Mouse (Mus musculus) skeletal muscle tissue, adult 2 months (tissue): Measurements from ENCODE around the gene Tmem54.

Source experiments
- DNase-seq: peaks from one replicate; pipeline ENCODE4 v3.0.0-alpha.2; 2012; ENCODE audit warnings: low read depth, low spot score

Tmem54 gene

GRCm38 (mm10) chr4:129129387-129129786 lies 24.0 kb downstream of the Tmem54 start:
- DNase-seq: no peak

- no peak for DNase-seq
These were observed 24.8 kb downstream of the Tmem54 start for GRCm38 (mm10) chr4:129130149-129130548.

GRCm38 (mm10) chr4:129130755-129131303 lies 25.5 kb downstream of the Tmem54 start:
- DNase-seq: no peak

GRCm38 (mm10) chr4:129134799-129135585 lies 29.6 kb downstream of the Tmem54 start:
- DNase-seq: no peak

GRCm38 (mm10) chr4:129135637-129136036 lies 30.3 kb downstream of the Tmem54 start:
- DNase-seq: no peak

GRCm38 (mm10) chr4:129136189-129136578 lies 30.8 kb downstream of the Tmem54 start:
- no peak for DNase-seq

GRCm38 (mm10) chr4:129136579-129137391 lies 31.4 kb downstream of the Tmem54 start, which contains the start of gene Fndc5:
Gene Fndc5, plus strand, starts transcription at chr4:129136999.
- DNase-seq: no peak

GRCm38 (mm10) chr4:129137392-129138321 lies 32.3 kb downstream of the Tmem54 start:
- no peak for DNase-seq

GRCm38 (mm10) chr4:129139642-129140041 lies 34.3 kb downstream of the Tmem54 start:
- DNase-seq: no peak

- no peak for DNase-seq
These were observed 35.5 kb downstream of the Tmem54 start for GRCm38 (mm10) chr4:129140808-129141207.

GRCm38 (mm10) chr4:129141560-129142438 lies 36.5 kb downstream of the Tmem54 start:
- no peak for DNase-seq

- no peak for DNase-seq
These were observed 37.2 kb downstream of the Tmem54 start for GRCm38 (mm10) chr4:129142439-129143045.

GRCm38 (mm10) chr4:129143509-129143908 lies 38.2 kb downstream of the Tmem54 start:
- no peak for DNase-seq

- DNase-seq: no peak
These were observed 39.3 kb downstream of the Tmem54 start for GRCm38 (mm10) chr4:129144401-129145367.

GRCm38 (mm10) chr4:129145411-129145810 lies 40.1 kb downstream of the Tmem54 start:
- DNase-seq: no peak

- DNase-seq: no peak
These were observed 40.6 kb downstream of the Tmem54 start for GRCm38 (mm10) chr4:129145943-129146342.

GRCm38 (mm10) chr4:129146392-129146791 lies 41.0 kb downstream of the Tmem54 start:
- no peak for DNase-seq

- DNase-seq: no peak
These were observed 42.3 kb downstream of the Tmem54 start for GRCm38 (mm10) chr4:129147552-129148103.
